Mouse (Mus musculus): ENCODE measurements around the gene Vstm4. TPM values are rescaled to one million over a fixed set of nuclear protein-coding genes. Genes with fewer than 3 reads are reported as not detected.

Gene Vstm4
- polyA plus RNA-seq, 2 experiments: 14.8 to 25.0 TPM

DNA sequence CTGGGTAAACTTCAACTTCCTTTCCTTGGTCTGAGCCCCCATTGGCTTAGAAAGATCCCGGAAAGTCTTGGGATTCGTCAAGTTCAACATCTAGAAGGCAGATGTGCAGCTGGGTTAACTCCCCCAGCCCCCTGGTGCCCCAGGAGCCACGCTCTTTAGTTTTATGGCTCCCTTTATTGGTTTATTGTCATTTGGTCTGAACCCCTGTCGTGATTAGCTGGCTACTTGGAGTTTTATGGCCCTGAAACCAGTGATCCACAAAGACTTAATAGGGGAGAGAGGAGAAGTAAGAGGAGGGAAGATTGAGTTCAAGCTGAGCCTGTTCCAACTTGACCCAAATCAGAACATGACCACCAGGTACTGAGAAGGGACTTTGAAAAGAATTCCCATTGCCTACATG, 130.1 kb downstream of the Vstm4 start:
- Histone ChIP-seq H3K9me3 (ENCODE audit: control insufficient read depth, low read length) (no peaks in the 10 kb centered on the region), H3K9ac (ENCODE audit: low read depth, low read length, severe bottlenecking) (no peak overlapping the region), H3K36me3 (ENCODE audit: control insufficient read depth, insufficient read depth, low read length) (no peaks in the 10 kb centered on the region), H3K4me1 (ENCODE audit: control insufficient read depth, insufficient read depth, low read length) (0 out of 2 replicates have a peak, but pooled peaks cover 5% of the 10 kb centered on the region), H3K27me3 (ENCODE audit: control insufficient read depth, insufficient read depth, low read length) (no peaks in the 10 kb centered on the region), H3K4me3 (replicated peaks; ENCODE audit: low read length) (no peak overlapping the region), H3K4me2 (replicated peaks; ENCODE audit: low read depth, low read length, severe bottlenecking) (no peak overlapping the region), H3K27ac (replicated peaks; ENCODE audit: low read depth, low read length) (no peak overlapping the region)
- TF ChIP-seq POLR2A (IDR thresholded peaks at IDR 0.05; ENCODE audit: borderline replicate concordance, extremely low read depth, insufficient read depth, insufficient read length): no peak
- WGBS: 12% methylated on average over 4 of the region's 4 CpGs
- DNase-seq (ENCODE audit: low spot score) (no peak), ATAC-seq (ENCODE audit: low FRiP score, low read depth) (no peak)

Other genes with a start within 250 kb of the Vstm4 start
- 1.2 and 1.4 TPM in 2 replicates for gene 3425401B19Rik, start 171.5 kb upstream of the Vstm4 start, polyA plus RNA-seq (2012; rRNA removed)
- gene 3425401B19Rik, start 171.5 kb upstream of the Vstm4 start, polyA plus RNA-seq (2014; fragmentation: Nextera tagmentation; extraction: Ambion mirVana): 0.69 and 1.1 TPM in 2 replicates
- 1.8 and 2.6 TPM in 2 replicates for gene Tmem273, start 70.8 kb upstream of the Vstm4 start, polyA plus RNA-seq (2012; rRNA removed)
- gene Tmem273, start 70.8 kb upstream of the Vstm4 start, polyA plus RNA-seq (2014; fragmentation: Nextera tagmentation; extraction: Ambion mirVana): 1.7 and 2.5 TPM in 2 replicates
- 0.04 TPM in 1 of 2 replicates, not detected in the other for gene Fam170b, start 22.8 kb upstream of the Vstm4 start, polyA plus RNA-seq (2012; rRNA removed)
- not detected in 2 replicates for gene Fam170b, start 22.8 kb upstream of the Vstm4 start, polyA plus RNA-seq (2014; fragmentation: Nextera tagmentation; extraction: Ambion mirVana)
- gene Lrrc18, start 134.6 kb downstream of the Vstm4 start, polyA plus RNA-seq (2012; rRNA removed): 0.57 and 0.69 TPM in 2 replicates
- 0.50 and 0.56 TPM in 2 replicates for gene Lrrc18, start 134.6 kb downstream of the Vstm4 start, polyA plus RNA-seq (2014; fragmentation: Nextera tagmentation; extraction: Ambion mirVana)